Mouse (Mus musculus) megakaryocyte, embryonic 14.5 days (primary cell): ENCODE results near the gene Cyp2u1.

Source experiments
- FLI1 ChIP-seq: IDR thresholded peaks from 2 replicates; pipeline ENCODE4 v1.6.1; 2012; ENCODE audit warnings: low read length, inconsistent platforms, mixed read lengths
- GATA1 ChIP-seq: IDR thresholded peaks from 3 replicates; pipeline ENCODE4 v1.6.1; 2012; ENCODE audit warnings: mixed read lengths, low read length, inconsistent platforms, borderline replicate concordance

- no peak for TF ChIP-seq GATA1
- no peak for TF ChIP-seq FLI1
Measured at GRCm38 (mm10) chr3:131315957-131316510, 13.0 kb upstream of the Cyp2u1 start.
